Comparison of ENCODE assay signal across 25 mouse cellular contexts in the genomic region with DNA sequence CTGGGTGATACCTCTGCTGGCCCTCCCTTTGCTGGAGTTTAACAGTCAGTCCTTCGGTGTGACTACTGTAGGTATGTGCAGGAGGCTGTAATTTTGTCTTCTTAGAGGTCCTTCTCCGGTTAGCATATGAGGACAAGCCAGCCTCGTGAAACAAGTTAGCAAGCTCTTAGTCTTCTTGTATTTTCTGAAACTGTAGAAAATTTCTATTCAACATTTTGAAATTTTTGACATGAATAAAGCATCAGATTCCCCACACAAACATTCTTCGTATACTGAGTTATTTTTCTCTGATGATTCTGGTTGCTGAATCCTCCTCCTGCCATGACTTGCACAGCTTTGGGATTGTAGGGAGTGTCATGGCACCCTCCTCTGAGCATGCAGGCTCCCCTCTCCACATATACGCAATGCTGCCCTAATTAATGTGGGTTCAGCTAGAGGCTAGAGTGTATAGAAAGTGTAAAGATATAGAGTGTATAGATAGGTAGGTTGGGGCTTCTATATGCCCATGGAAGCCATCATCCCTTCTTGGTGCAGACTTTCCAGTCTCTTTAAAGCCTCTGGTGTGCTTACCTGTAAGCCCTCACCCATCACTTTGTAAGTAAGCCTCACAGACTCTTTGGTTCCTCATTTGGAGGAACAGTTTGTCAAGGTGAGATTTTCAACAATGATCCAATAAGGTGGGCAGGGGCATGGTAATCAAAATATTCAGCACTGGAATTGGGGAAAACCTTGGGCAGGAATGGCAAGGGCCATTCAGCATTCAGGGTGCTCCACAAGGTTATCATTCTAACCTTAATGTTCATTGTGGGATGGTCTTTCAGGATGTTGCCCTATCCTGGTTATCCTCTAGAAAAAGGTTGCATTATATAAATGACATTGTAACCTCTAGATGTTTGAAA.
"Had no signal": no experiment of that assay in that cellular context is flagged by ENCODE, and none has a peak within 500 bp of the region (broad histone marks: within the 10 kb centered on the region; RNA-seq: fewer than 3 reads in every experiment).

No protein-coding gene starts in this region.

- H3K36me3 ChIP-seq: heart, embryonic 10.5 days; heart, embryonic 12.5 days; hindbrain, embryonic 10.5 days; hindbrain, embryonic 12.5 days; hindbrain, embryonic 15.5 days; intestine, embryonic 15.5 days; limb, embryonic 13.5 days; limb, embryonic 15.5 days; liver, embryonic 12.5 days had no signal

- ATAC-seq: hindbrain, postnatal 0 days; inflammation-experienced regulatory T-cells, adult 6 months; intestine, embryonic 15.5 days; intestine, postnatal 0 days; liver, embryonic 12.5 days had no signal

- H3K4me2 ChIP-seq: heart, embryonic 12.5 days; hindbrain, embryonic 12.5 days; hindbrain, embryonic 15.5 days; intestine, embryonic 15.5 days; limb, embryonic 13.5 days; limb, embryonic 15.5 days; liver, embryonic 12.5 days had no signal

- H3K4me3 ChIP-seq: gastrocnemius, adult 2 months; heart, adult 2 months; heart, embryonic 10.5 days; heart, embryonic 12.5 days; hindbrain, embryonic 10.5 days; hindbrain, embryonic 12.5 days; hindbrain, embryonic 15.5 days; intestine, embryonic 15.5 days; limb, embryonic 13.5 days; limb, embryonic 15.5 days; liver, embryonic 12.5 days had no signal

- H3K27me3 ChIP-seq: heart, embryonic 12.5 days; hindbrain, embryonic 12.5 days; hindbrain, embryonic 15.5 days; intestine, embryonic 15.5 days; limb, embryonic 13.5 days; limb, embryonic 15.5 days; liver, embryonic 12.5 days had no signal

- H3K9ac ChIP-seq: heart, embryonic 12.5 days; hindbrain, embryonic 12.5 days; hindbrain, embryonic 15.5 days; intestine, embryonic 15.5 days; limb, embryonic 13.5 days; limb, embryonic 15.5 days; liver, embryonic 12.5 days; liver, embryonic 14.5 days had no signal

- DNase-seq: gastrocnemius, adult 2 months; gastrocnemius, postnatal 10 days; gastrocnemius, postnatal 25 days; heart, adult 2 months; heart, postnatal 10 days; heart, postnatal 4 days; kidney, adult 18-20 months; kidney, adult 8-10 months; kidney, postnatal 10 days; kidney, postnatal 36 days; layer of hippocampus, postnatal 36 days; left cerebral cortex, postnatal 4 days had no signal

- H3K9me3 ChIP-seq: heart, embryonic 10.5 days; heart, embryonic 12.5 days; hindbrain, embryonic 10.5 days; hindbrain, embryonic 12.5 days; hindbrain, embryonic 15.5 days; intestine, embryonic 15.5 days; limb, embryonic 13.5 days; limb, embryonic 15.5 days; liver, embryonic 12.5 days had no signal

- H3K4me1 ChIP-seq: heart, embryonic 10.5 days; heart, embryonic 12.5 days; hindbrain, embryonic 10.5 days; hindbrain, embryonic 12.5 days; hindbrain, embryonic 15.5 days; intestine, embryonic 15.5 days; limb, embryonic 13.5 days; limb, embryonic 15.5 days; liver, embryonic 12.5 days had no signal

- H3K27ac ChIP-seq: gastrocnemius, adult 2 months; heart, adult 2 months; heart, embryonic 10.5 days; hindbrain, embryonic 10.5 days; hindbrain, embryonic 12.5 days; hindbrain, embryonic 15.5 days; hindbrain, postnatal 0 days; intestine, embryonic 15.5 days; limb, embryonic 13.5 days; limb, embryonic 15.5 days; liver, embryonic 12.5 days; liver, embryonic 14.5 days had no signal
